Mouse (Mus musculus) cortical plate, adult 2 months (tissue): ENCODE data around the gene Pde10a.

Source experiments
- CTCF ChIP-seq: fragments of 200-500 bp; IDR thresholded peaks from 2 replicates; pipeline ENCODE4 v1.5.1; 2011; ENCODE audit warnings: mild to moderate bottlenecking, control low read depth, low read length; ENCODE audit not compliant: insufficient read depth; ENCODE audit errors: extremely low read depth
- POLR2A ChIP-seq: fragments of 200-500 bp; IDR thresholded peaks from 2 replicates; pipeline ENCODE4 v1.6.1; 2011; ENCODE audit warnings: mild to moderate bottlenecking, low read length, control low read depth; ENCODE audit not compliant: insufficient read depth; ENCODE audit errors: extremely low read depth

DNA sequence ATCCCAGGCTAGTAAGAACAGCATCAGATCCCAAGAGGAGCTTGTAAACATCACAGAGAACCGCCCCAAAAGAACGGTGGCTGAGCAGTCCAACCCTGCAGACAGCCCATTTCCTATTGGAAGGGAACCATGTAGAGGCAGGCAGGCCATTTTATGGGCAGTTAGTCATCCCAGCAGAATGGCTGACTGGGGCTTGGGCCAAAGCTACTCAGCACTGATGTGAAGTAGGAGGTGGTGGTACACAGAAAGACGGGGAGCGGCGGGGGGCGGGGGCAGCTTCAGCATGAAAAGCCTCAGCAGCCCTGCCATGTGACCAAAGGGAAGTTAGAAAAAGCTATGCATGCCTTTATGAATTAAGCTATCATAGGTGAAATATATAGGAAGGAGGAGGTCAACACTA, 252.5 kb downstream of the Pde10a start:
- TF ChIP-seq CTCF, result no peak
- no peak for TF ChIP-seq POLR2A
